Mouse (Mus musculus): ENCODE measurements around the gene Rnf2. TPM values are rescaled to one million over a fixed set of nuclear protein-coding genes. Genes with fewer than 3 reads are reported as not detected.

The Rnf2 gene
- polyA plus RNA-seq, 1 experiment, result 33.9 TPM

GRCm38 (mm10) chr1:151451946-151452345 is 48.8 kb downstream of the Rnf2 start:
- Histone ChIP-seq H3K4me1 (ENCODE audit: control insufficient read depth, insufficient read depth, low read length) (no peaks in the 10 kb centered on the region), H3K4me3 (ENCODE audit: insufficient read depth, low read length) (no peak overlapping the region), H3K27ac (ENCODE audit: insufficient read depth, low read length) (no peak overlapping the region)
- TF ChIP-seq POLR2A (IDR thresholded peaks at IDR 0.05; ENCODE audit: extremely low read depth, insufficient read depth, low read length), result no peak
- no peak for TF ChIP-seq CTCF (IDR thresholded peaks at IDR 0.05; ENCODE audit: extremely low read depth, insufficient read depth, low read length)

DNA sequence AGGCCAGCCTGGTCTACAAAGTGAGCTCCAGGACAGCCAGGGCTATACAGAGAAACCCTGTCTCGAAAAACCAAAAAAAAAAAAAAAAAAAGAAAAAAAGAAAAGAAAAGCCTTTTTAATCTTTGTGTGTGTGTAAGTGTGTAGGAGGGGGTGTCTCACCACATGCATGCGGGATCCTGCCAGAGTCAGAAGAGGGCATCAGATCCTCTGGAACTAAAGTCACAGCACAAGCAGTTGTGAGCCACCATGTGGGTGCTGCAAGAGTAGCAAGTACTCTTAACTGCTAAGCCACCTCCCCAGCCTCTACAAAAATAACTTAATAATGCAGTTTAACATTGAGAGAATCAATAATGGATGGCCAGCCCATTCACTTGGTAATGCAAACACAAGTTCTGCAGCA is 49.9 kb downstream of the Rnf2 start:
- Histone ChIP-seq H3K4me1 (ENCODE audit: control insufficient read depth, insufficient read depth, low read length) (no peaks in the 10 kb centered on the region), H3K4me3 (ENCODE audit: insufficient read depth, low read length) (no peak overlapping the region), H3K27ac (ENCODE audit: insufficient read depth, low read length) (no peak overlapping the region)
- TF ChIP-seq POLR2A (IDR thresholded peaks at IDR 0.05; ENCODE audit: extremely low read depth, insufficient read depth, low read length) (no peak), CTCF (IDR thresholded peaks at IDR 0.05; ENCODE audit: extremely low read depth, insufficient read depth, low read length) (no peak)

DNA sequence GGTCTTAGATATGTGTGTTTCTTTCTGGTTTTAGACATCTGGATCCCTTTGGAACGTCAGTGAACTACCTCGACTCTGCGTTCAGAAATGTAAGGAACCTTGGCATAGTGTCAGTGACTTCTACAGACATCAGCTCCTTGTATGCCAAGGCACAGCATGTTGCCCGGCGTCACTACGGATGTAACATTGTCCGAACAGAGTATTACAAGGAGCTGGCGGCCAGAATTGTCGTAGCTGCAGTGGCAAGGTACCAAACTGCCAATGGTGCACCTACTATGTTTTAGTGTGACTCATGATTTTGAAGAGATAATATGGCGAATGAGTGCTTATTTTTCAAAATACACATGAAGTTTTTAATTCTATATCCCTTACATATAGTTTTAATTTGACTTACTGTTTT is 50.9 kb downstream of the Rnf2 start:
- no peak overlapping the region for H3K27ac ChIP-seq (ENCODE audit: insufficient read depth, low read length)
- no peak for TF ChIP-seq CTCF (IDR thresholded peaks at IDR 0.05; ENCODE audit: extremely low read depth, insufficient read depth, low read length)
- no peak for TF ChIP-seq POLR2A (IDR thresholded peaks at IDR 0.05; ENCODE audit: extremely low read depth, insufficient read depth, low read length)
- H3K4me1 ChIP-seq (ENCODE audit: control insufficient read depth, insufficient read depth, low read length), result no peaks in the 10 kb centered on the region
- H3K4me3 ChIP-seq (ENCODE audit: insufficient read depth, low read length), result no peak overlapping the region

- Histone ChIP-seq H3K4me1 (ENCODE audit: control insufficient read depth, insufficient read depth, low read length) (no peaks in the 10 kb centered on the region), H3K4me3 (ENCODE audit: insufficient read depth, low read length) (no peak overlapping the region)
- TF ChIP-seq CTCF (IDR thresholded peaks at IDR 0.05; ENCODE audit: extremely low read depth, insufficient read depth, low read length), result no peak
- no peak for TF ChIP-seq POLR2A (IDR thresholded peaks at IDR 0.05; ENCODE audit: extremely low read depth, insufficient read depth, low read length)
Observed at GRCm38 (mm10) chr1:151435431-151435830, 65.3 kb downstream of the Rnf2 start.

GRCm38 (mm10) chr1:151429316-151429715 is 71.4 kb downstream of the Rnf2 start:
- no peak overlapping the region for H3K27ac ChIP-seq (ENCODE audit: insufficient read depth, low read length)
- TF ChIP-seq CTCF (IDR thresholded peaks at IDR 0.05; ENCODE audit: extremely low read depth, insufficient read depth, low read length), result no peak
- TF ChIP-seq POLR2A (IDR thresholded peaks at IDR 0.05; ENCODE audit: extremely low read depth, insufficient read depth, low read length), result no peak
- H3K4me1 ChIP-seq (ENCODE audit: control insufficient read depth, insufficient read depth, low read length), result no peaks in the 10 kb centered on the region

More at GRCm38 (mm10) chr1:151435431-151435830, 65.3 kb downstream of the Rnf2 start:
- H3K27ac ChIP-seq (ENCODE audit: insufficient read depth, low read length), result no peak overlapping the region

GRCm38 (mm10) chr1:151428263-151429221 is 72.2 kb downstream of the Rnf2 start, which contains the start of the genes Swt1 and Trmt1l:
Gene Swt1, minus strand, starts transcription at chr1:151428455.
Gene Trmt1l, plus strand, starts transcription at chr1:151428542.
- TF ChIP-seq CTCF (IDR thresholded peaks at IDR 0.05; ENCODE audit: extremely low read depth, insufficient read depth, low read length), result no peak
- TF ChIP-seq POLR2A (IDR thresholded peaks at IDR 0.05; ENCODE audit: extremely low read depth, insufficient read depth, low read length), result peak; percentile 97

More at GRCm38 (mm10) chr1:151429316-151429715, 71.4 kb downstream of the Rnf2 start:
- H3K4me3 ChIP-seq (ENCODE audit: insufficient read depth, low read length), result peak overlapping the region; percentile 67

DNA sequence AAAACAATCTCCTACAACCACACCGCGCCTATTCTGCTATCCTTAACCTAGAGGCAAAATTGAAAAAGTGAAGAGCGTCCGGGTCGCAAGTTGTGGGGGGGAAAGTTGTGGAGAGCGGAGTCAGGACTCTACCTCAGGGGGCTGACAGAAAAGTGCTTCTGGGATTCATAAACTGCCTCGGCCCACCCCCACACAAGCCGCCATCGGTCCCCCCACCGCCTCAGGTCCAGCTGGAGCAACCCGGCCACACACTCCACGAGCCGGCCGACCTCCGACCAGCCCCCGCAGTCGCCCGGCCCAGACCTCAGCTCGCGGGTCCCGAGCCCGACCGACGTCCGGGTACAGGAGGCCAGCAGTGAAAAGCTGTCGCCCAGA is 72.9 kb downstream of the Rnf2 start:
- Histone ChIP-seq H3K4me1 (ENCODE audit: control insufficient read depth, insufficient read depth, low read length) (no peaks in the 10 kb centered on the region), H3K27ac (ENCODE audit: insufficient read depth, low read length) (no peak overlapping the region), H3K4me3 (ENCODE audit: insufficient read depth, low read length) (peak overlapping the region; percentile 67)
- TF ChIP-seq CTCF (IDR thresholded peaks at IDR 0.05; ENCODE audit: extremely low read depth, insufficient read depth, low read length) (no peak), POLR2A (IDR thresholded peaks at IDR 0.05; ENCODE audit: extremely low read depth, insufficient read depth, low read length) (no peak)

More at GRCm38 (mm10) chr1:151428263-151429221, 72.2 kb downstream of the Rnf2 start, which contains the start of the genes Swt1 and Trmt1l:
- H3K27ac ChIP-seq (ENCODE audit: insufficient read depth, low read length), result peak within 1 kb of the TSS; percentile 63
- H3K4me1 ChIP-seq (ENCODE audit: control insufficient read depth, insufficient read depth, low read length), result no peaks in the 10 kb centered on the region
- H3K4me3 ChIP-seq (ENCODE audit: insufficient read depth, low read length), result peak within 1 kb of the TSS; percentile 67

GRCm38 (mm10) chr1:151426947-151427600 is 73.7 kb downstream of the Rnf2 start:
- TF ChIP-seq CTCF (IDR thresholded peaks at IDR 0.05; ENCODE audit: extremely low read depth, insufficient read depth, low read length), result no peak
- TF ChIP-seq POLR2A (IDR thresholded peaks at IDR 0.05; ENCODE audit: extremely low read depth, insufficient read depth, low read length), result no peak
- no peaks in the 10 kb centered on the region for H3K4me1 ChIP-seq (ENCODE audit: control insufficient read depth, insufficient read depth, low read length)
- H3K27ac ChIP-seq (ENCODE audit: insufficient read depth, low read length), result no peak overlapping the region
- H3K4me3 ChIP-seq (ENCODE audit: insufficient read depth, low read length), result peak overlapping the region; percentile 67; the same call in 1 of the 2 replicates

DNA sequence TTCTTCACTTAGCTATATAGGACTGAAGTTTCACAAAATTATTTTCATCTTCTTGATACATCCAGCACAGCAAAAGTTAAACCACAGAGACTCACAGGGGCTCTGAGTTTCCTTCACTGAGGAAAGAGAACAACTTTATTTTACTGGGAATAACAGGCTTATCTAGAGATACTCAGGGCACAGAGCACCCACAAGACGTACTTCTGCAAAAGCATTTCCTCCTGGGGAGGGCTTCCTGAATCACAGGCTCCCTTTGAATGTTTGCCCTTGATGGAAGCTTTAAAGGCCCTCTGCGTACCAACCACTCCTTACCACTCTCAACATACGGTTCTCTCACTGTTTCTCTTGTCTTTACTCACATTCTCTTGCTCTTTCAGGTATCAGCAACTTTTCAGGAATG is 78.6 kb downstream of the Rnf2 start:
- TF ChIP-seq POLR2A (IDR thresholded peaks at IDR 0.05; ENCODE audit: extremely low read depth, insufficient read depth, low read length) (no peak), CTCF (IDR thresholded peaks at IDR 0.05; ENCODE audit: extremely low read depth, insufficient read depth, low read length) (no peak)
- Histone ChIP-seq H3K27ac (ENCODE audit: insufficient read depth, low read length) (no peak overlapping the region), H3K4me3 (ENCODE audit: insufficient read depth, low read length) (no peak overlapping the region), H3K4me1 (ENCODE audit: control insufficient read depth, insufficient read depth, low read length) (no peaks in the 10 kb centered on the region)
